Mouse (Mus musculus) ovary, postnatal 14 days (tissue): ENCODE results near the gene Stac3.
A peak's percentile ranks its signal among the peaks of the same experiment; 100 is the strongest.

ENCODE experiments used
- DNase-seq: peaks from one replicate; pipeline ENCODE4 v3.0.0; 2022; ENCODE audit warnings: low spot score

Stac3 gene

DNA sequence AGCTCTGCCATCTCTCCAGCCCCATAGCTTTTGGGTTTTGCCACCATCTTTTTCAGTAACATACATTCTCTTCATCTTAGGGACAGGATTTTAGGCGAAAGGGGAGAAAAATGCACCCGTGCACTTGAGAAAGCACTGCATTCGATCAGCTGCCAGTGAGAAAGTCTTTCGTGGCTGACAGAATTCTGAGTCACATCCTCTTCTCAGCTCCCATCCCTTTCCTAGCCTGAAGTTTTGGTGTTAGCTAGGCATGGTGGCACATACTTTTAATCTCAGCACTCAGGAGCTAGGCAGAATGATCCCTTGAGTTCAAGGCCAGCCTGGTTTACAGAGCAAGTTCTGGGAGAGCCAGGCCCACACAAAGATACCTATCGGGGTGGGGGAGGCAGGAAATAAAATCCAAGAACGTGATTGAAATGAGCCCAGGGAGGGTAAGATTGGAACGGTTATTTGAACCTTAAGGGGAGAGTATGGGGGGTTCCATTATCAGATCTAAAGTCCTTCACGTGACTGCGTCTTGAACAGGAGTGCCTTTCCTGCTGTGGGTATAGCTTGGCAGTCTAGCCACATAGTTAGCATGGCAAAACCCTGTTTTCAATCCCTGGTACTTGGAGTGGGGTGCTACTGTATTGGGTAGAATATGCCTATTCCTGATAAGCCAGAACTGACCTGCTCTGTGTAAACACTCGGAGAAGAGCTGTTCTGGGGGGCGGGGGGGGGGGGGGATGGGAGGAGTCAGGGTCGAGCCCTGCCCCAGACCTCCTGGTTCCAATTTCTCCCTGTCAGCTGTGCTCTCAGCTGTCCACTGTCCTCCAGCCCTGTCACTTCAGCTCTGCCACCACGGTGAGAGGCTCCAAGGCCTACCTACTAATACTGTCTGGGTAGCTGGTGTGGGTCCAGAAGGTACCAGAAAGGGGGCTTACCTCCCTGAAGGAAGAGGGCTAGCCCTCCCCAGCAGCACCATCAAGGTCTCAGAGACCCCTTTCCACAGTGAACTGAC is at the start of gene Stac3:
Stac3 (plus strand) TSS at position 793 of the 1,000 bp plus-strand sequence.
- DNase-seq, result no peak

GRCm38 (mm10) chr10:127453701-127454100 is 47.8 kb upstream of the Stac3 start:
- no peak for DNase-seq

GRCm38 (mm10) chr10:127462411-127463096 is 38.9 kb upstream of the Stac3 start:
- DNase-seq, result no peak

DNA sequence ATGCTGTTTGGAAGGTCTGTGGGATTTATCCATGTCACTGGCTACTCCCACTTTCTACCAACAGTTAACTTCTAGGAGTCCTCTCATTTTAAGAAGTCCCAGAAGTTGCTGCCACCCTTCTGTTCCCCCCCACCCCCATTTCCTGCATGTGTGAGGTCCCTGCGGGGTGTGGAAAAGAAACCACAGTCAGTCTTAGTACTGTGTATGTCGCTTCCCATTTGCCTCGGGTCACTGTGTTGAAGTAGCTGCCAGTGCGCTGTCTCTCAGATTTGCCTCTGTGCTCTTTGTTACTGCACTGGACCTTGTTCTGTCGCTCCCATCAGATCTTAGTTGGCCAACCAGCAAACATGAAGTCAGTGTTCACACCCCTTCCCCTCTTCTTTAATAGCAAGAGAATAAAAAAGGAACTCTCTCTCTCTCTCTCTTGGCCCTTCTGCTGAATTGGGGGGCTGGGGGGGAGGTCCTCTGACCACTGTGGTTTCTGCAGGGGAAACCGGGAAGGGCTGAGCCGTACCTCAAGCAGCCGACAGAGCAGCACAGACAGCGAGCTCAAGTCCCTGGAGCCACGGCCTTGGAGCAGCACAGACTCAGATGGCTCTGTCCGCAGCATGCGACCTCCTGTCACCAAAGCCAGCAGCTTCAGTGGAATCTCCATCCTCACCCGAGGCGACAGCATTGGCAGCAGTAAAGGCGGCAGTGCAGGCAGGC is 30.1 kb upstream of the Stac3 start:
- DNase-seq, result no peak

DNA sequence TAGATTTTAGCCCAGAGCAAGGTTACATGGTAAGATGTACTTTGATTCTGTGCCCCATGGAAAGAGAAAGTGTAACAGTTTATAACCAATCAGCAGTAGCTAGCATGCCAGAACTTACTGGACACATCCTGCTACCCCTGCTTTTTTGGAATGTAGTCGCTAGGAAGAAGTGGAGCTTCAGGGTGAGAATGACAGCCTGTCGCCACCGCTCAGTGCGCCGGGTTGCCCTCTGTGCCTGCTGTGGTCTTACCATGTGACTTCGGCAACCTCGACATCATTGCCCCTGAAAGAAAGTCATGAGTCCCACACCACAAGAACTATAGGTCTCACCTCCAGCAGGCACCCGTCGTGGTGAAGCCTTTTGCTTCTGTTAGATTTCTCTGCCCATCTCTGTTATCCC is 28.8 kb upstream of the Stac3 start:
- DNase-seq, result no peak

DNA sequence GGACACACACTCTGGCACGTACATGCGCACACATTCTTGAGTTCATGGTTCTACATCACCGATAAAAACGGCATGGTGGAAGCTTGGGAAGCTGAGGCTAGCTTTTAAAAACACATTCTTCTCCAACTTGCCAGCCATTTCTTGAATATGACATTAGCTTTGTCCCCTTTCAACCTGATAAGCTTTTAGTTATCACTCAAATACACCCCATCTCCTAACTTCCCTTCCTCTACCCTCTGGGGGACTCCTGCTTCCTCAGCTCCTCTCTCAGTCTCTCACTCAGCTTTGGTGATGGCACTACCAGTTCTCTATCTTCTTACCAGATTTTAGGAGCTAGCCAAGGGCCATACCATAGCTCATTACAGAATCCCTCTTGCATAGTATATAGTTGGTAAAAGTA is 26.3 kb upstream of the Stac3 start:
- no peak for DNase-seq

DNA sequence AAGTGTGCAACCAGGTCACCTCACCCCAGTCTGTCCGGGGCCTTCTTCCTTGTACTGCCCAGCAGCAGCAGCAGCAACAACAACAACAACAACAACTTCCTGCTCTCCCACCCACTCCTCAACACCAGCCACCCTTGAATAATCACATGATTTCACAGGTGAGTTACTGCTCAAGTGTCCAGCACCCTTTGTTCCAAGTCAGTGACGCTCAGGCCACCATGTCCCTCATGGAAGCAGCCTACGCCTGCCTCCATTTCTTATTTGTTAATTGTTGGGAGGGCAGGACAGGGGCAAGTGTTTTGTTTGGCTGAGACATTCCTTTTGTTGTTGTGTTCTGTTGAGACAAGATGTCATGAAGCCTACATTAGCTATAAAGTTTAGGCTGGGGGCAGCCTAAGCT is 24.9 kb upstream of the Stac3 start:
- no peak for DNase-seq

- no peak for DNase-seq
Observed at GRCm38 (mm10) chr10:127477301-127477700, 24.2 kb upstream of the Stac3 start.

DNA sequence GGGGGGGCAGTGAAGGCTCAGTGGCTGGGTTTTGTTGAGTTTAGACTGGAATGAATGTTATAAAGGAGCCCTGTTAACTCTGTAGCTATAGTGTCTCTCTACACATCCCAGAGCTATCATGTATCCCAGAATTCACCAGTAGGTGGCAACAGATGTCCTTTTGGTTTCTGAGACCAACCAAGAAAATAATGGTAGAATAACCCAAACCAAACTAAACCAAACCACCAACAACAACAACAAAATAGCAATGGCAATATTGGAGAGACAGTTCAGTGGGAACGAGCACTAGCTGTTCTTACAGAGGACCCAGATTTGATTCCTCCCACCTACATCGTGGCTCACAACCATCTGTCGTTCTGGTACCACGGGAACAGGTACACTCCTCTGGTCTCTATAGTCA is 22.4 kb upstream of the Stac3 start:
- DNase-seq, result no peak

DNA sequence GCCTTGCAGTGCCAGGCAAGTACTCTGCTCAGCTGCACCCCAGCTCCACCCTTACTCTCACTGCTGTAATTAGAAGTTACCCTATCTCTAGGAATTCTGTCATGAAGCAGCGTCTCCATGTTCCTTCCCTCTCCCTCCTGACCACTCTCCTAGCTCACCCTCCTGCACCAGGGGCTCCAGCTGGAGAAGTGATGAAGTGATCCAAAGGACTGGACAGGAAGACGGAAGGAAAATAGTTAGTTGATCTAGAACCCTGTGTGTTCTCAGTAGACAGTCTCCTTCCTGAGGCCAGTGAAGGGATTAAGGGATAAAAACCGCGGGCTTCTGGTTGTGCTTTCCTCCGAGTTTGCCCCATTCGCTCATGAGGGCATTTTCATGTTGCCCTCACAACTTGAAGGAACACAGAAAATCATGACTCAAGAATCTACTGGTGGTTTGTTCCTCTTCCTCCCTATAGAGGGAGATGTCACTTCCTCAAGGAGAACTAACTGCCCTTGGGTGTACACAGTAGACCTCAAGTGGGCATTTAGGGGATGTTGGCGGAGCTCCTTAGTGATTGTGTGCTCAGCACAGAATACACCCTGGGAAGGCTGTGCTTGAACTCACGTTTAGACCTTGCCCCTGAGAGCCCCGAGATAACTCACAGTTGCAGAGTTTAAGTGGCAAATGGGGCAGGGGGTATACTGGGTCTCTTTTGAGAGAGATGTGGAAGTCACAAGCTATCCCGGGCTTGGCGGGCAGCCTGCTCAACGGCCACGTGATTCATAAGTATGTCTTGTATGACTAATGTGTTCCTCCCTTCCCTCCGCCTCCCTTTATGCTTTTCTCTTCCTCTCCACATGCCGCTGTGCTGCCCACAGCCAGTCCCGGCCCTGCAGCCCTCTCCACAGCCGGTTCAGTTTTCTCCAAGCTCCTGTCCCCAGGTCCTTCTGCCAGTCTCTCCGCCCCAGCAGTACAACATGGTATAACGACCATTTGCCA is 20.4 kb upstream of the Stac3 start:
- DNase-seq, result peak; percentile 15

DNA sequence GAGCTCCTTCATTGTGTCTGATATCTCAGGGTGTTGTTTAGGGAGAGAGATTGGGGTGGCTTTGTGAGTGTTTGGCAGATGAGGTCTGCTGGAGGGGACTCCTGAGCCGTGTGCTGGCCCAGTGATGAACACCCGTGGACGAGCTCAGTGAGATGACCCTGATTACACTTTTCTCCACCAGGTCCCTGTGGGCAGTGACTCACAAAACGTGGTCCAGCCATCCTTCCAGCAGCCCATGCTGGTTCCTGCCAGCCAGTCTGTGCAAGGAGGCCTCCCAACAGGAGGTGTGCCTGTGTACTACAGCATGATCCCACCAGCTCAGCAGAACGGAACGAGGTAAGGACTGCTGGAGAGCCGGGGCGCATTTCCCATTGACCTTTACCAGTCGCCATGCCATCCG is 16.3 kb upstream of the Stac3 start:
- DNase-seq, result no peak

GRCm38 (mm10) chr10:127488856-127489255 is 12.6 kb upstream of the Stac3 start:
- no peak for DNase-seq

GRCm38 (mm10) chr10:127490160-127491127 is 11.0 kb upstream of the Stac3 start:
- no peak for DNase-seq

DNA sequence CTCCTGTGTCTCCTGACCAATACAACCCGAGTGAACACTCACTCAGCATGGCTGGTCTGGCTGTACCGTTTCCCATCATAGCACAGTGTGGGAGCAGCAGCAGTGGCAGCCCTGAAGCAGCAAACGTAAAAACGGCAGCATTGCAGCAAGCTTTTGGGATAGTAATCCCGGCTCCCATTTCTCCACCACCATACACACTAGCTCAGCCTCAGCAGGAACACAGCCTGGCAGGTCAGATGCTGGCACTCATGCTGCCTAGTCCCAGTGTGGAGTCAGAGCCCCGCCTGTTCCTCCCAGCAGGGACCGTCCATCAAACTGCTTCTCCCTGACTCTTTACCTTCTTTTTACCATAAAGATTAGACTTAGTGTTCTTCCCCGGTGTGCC is 10.4 kb upstream of the Stac3 start:
- no peak for DNase-seq

GRCm38 (mm10) chr10:127492118-127492517 is 9.4 kb upstream of the Stac3 start:
- DNase-seq, result no peak

GRCm38 (mm10) chr10:127496156-127496555 is 5.3 kb upstream of the Stac3 start:
- no peak for DNase-seq

DNA sequence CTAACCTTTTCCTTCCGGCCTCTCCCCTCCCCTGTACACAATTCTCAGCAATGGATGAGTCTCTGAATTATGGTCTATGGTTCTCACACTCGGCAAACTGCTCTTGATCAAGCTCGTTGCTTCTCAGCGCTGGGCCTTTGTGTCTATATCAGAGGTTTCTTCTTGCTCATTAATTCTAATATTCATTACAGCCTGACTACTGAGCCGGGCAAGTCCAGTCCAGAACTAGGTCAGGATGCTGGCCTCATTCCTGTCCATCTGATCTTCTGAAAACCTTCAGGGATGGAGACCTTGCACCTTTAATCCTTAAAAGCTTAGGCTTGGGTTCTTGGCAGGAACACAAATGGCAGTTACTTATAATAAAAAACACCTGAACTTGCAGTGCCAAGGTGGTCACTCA is 2.0 kb upstream of the Stac3 start:
- DNase-seq, result no peak

DNA sequence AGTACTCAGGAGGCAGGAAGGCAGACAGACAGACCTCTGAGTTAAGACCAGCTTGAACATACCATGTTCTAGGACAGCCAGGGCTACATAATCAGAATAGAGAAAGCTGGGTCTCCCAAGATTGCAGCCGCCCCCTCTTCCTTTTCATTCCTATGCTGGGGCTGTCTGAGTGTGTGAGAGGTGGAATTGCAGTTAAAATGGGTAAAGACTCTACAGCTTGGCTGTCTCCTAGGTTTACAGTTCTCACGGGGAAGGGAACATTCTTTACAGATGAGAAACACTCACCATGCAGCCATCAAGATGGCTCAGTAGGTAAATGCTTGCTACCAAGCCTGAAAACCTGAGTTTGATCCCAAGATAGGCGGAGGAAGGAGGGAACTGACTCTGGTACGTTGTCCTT is 1.4 kb upstream of the Stac3 start:
- DNase-seq, result no peak

DNA sequence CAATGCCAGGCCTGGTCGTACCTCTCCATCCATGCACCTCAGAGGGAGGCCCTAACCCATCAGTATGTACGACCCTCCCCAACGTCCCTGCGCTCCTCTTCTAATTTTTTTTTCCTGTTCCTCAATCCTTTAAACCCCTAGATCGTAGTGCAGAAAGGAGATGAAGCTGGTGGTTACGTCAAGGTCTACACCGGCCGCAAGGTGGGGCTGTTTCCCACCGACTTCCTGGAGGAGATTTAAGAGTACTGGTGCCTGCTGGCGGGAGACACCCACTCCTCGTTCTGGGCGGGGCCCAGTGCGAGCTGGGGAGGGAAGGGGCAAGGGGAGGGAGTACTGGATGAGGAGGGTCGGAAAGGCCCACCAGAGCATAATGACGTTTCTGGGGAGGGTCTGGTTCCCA is 6.8 kb downstream of the Stac3 start:
- DNase-seq, result peak; percentile 62
